Mouse (Mus musculus): ENCODE measurements around the gene Endog.
"Not testable (repeated sequence)": the region's sequence is repeated elsewhere in the genome, so short reads cannot be mapped to it uniquely, and the experiment has no call there.

Gene Endog

GRCm38 (mm10) chr2:30171371-30171996, at the start of gene Endog:
Gene Endog, plus strand, starts transcription at chr2:30171493.
- in situ Hi-C loops (cut with MboI): no loop called here

DNA sequence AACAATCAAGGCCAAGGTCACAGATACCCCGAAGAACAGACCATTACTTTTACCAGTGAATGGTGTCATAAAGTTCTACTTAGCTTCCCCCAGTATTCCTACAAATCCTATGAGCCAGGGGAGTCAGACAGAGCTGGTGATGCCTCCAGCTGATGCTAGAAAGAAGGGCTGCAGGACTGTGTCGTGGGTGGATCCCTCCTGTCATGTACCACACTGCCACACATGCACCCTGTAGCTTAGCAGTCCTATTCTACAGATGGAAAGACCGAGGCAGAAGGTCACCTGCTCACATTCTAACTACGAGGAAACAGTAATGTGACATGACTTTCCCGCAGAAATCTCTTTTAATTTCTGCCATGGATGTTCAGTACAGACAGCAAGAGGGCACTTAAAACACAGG, 48.5 kb upstream of the Endog start:
- in situ Hi-C loops (cut with MboI): no loop called here

DNA sequence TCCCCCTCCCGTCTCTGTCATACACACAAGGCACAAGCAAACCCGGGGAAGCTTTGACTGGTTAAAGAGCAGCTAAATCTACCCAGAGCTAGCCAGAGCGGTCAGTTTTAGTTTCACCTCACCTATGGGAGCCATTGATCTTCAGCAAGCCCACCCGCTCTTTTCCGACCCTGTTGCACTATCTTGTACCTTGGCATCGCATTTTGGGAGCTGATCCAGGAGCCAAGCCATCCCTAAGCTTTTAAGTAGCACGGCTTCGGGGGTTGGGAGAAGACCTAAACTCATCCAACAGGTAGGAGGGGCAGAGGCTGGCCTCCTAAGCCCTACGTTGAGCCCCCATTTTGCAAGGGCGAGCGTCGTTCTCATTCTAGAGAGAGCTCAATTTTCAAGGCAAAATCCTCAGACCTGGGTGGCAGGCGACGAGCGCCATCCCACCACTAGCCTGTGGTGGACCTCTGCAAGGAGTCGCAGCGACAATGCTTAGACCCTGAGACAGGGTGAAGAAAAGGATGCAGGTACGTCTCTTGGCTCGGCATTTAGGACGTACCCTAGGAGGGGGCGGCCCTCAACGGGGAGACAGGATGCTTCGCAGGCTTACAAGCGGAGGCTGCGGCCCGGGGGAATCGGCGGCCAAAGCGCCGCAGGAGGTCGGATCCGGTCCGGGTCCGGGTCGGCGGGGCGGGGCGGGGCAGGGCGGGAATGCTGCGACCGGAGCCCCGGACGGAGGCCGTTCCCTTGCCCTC, 47.4 kb upstream of the Endog start:
- in situ Hi-C loops (cut with MboI): no loop called here

- in situ Hi-C loops (cut with MboI): no loop called here
Observed at GRCm38 (mm10) chr2:30124472-30125274, 46.6 kb upstream of the Endog start, which contains the start of gene Zer1. Gene Zer1, minus strand, starts transcription at chr2:30124585.

GRCm38 (mm10) chr2:30128789-30129188, 42.5 kb upstream of the Endog start:
- in situ Hi-C loops (cut with MboI): no loop called here

DNA sequence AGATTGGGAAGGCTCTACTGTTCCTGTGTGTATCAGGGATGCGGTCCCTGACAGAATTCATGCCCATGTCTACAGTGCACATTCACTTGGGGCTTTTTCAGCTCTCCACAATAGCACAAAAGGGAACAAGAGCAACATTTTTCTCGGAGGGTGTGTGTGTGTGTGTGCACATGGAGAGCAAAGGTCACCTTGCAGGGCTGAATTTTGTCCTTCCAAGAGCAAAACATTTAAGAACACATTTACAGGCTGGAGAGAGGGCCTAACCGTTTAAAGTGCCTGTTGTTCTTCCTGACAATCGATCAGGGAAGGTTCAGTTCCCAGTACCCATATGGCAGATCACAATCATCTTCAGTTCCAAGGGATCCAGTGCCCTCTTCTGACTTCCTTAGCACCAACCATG, 41.1 kb upstream of the Endog start:
- in situ Hi-C loops (cut with MboI): no loop called here

DNA sequence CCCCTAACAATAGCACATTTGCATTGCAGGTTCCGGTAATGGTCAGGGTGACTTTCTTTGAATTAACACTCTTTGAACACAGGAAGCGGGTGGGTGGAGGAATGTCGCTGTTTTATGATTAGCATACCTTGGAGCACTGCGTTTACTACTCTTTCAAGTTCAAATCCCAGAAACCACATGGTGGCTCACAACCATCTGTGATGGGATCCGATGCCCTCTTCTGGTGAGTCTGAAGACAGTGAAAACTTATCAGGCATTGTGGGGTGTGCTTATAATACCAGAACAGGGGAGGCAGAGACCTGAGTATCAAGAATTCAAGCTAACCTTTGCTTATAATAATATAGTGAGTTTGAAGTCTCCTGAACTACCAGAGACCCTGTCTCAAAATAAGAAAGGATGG, 40.1 kb upstream of the Endog start:
- in situ Hi-C loops (cut with MboI): not testable (repeated sequence)

DNA sequence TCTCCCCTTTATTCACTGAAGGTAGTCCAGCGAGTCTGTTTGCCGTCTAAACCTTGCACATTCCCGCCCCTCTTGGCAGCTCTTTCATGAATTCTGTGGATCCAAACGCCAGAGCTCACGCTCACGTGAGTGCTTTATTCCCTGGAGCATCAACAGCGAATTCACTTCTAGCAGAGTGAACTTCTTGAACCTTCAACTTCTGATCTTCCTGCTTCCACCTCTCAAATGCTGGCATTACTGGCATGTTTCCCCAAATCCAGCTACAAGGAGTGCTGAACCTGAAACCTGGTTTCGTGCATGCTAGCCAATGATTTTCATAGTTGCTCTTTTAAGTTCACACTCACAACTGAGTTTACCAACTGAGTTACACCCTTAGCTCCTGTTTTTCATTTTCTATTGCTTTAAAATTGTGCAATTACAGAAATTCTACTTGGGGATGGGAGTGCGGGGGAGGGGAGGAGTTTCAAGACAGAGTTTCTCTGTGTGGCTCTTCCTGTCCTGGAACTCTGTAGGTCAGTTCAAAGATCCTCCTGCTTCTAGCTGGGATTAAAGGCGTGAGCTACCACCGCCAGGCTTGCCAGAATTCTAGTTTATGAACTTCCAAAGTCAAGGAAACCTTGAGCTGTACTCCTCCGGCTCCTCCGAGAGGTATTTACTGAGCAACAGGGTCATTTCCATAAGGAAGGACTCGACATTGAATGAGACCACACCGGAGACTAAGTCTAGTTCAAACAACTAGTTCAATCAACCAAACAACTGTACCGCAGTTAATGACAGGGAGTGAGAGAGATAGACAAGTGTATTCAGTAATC, 38.3 kb upstream of the Endog start:
- in situ Hi-C loops (cut with MboI): no loop called here

GRCm38 (mm10) chr2:30133613-30134377, 37.5 kb upstream of the Endog start, which contains the start of gene Tbc1d13:
Gene Tbc1d13, plus strand, starts transcription at chr2:30133746.
- in situ Hi-C loops (cut with MboI): no loop called here

DNA sequence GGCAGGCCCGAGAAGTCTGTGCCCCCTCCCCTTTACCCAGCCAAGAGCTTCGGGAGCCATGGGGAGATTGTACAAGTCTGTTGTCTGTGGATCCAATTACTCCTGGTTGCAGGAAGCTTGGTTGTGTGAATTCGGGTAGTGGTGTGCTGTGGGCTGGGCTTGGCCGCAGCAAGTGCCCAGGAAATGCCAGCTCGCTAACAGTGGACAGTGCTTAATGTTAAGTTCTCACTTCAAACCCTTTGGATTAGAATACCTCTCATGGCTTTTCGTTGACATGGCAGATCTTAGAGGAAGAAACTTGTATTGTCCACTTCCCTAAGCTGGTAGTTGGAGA, 36.9 kb upstream of the Endog start:
- in situ Hi-C loops (cut with MboI): no loop called here

DNA sequence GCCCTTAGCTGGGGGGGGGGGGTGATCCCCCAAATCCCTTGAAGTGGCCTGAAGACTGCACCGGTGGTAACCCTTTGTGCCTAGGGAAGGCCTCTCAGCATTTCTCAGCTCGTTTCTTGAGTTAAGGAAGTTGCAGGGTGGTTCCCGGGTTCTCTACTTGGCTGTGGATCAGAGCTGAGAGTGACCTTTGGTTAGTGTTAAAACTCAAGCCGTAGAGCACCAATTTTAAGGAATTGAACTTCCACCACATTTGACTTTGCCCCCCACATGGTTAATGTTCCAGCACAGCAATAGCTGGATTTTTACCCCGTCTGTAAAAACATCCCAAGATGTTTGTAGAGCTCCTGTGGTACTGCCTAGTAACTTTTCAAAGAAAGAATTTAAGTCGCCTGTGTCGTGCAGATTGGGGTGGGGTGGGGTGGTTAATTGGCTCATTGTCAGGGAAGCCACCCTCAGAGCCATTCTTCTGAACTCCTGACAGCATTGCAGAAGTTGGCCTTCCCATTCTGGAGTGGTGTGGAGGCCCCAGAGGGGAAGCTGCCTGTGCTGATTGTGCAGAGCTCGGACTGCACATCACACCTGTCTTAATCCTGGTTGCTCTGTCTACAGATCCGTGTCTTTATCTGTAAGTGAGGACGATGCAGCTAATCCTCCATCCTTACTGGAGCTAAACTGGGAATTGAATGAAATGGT, 36.2 kb upstream of the Endog start:
- in situ Hi-C loops (cut with MboI): no loop called here

- in situ Hi-C loops (cut with MboI): no loop called here
Observed at GRCm38 (mm10) chr2:30136458-30136857, 34.8 kb upstream of the Endog start.

DNA sequence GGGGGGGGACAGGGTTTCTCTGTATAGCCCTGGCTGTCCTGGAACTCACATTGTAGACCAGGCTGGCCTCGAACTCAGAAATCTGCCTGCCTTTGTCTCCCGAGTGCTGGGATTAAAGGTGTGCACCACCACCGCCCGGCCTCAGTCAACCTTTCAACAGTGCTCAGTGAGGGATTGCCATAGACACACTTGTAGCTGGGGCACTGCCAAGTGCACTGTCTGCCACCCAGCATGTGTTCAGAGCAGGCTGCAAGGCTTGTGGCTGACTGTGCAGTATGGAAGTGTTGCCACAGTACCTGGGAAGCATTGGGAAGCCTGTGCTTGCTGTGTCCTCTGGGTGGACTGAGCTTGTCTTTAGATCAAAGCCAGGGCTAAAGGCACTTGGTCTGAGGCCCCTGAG, 31.3 kb upstream of the Endog start:
- in situ Hi-C loops (cut with MboI): not testable (repeated sequence)

DNA sequence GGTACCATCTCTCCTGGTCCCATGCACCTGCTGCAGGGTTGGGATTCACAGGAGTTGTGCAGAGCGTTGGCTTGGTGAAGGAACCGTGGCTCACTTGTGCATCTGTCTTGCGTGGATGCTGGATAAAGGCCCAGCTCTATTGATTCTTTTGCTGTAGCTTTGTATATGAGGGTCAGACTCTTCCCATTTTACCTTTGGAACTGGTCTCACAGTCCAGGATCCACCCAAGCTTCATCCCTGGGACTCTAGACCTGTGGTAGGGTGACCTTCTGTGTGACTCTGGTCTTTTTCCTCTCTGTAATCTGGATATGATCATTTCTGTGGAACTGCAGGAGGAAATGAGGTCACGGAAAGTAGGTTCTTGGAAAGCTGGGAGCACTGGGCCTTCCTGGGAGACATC, 26.9 kb upstream of the Endog start:
- in situ Hi-C loops (cut with MboI): no loop called here

DNA sequence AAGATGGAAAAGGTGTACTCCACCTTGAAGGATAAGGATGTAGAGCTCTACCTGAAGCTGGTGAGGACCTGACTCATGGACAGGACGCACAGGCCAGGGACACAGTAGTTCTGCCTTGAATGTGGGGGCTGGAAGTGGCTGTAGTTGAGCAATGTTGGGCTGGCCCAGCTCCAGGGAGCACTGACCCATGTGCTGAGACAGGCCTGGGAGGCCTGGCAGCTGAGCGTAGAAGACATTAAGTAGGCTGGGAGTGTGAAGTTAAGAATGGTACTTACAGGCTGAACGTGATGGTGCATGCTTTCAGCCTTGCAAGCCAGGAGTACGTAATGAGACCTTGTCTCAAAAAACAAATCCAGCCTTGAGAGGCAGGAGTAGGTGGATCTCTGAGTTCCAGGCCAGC, 23.8 kb upstream of the Endog start:
- in situ Hi-C loops (cut with MboI): no loop called here

GRCm38 (mm10) chr2:30151840-30152239, 19.5 kb upstream of the Endog start:
- in situ Hi-C loops (cut with MboI): no loop called here

GRCm38 (mm10) chr2:30152616-30153015, 18.7 kb upstream of the Endog start:
- in situ Hi-C loops (cut with MboI): no loop called here

DNA sequence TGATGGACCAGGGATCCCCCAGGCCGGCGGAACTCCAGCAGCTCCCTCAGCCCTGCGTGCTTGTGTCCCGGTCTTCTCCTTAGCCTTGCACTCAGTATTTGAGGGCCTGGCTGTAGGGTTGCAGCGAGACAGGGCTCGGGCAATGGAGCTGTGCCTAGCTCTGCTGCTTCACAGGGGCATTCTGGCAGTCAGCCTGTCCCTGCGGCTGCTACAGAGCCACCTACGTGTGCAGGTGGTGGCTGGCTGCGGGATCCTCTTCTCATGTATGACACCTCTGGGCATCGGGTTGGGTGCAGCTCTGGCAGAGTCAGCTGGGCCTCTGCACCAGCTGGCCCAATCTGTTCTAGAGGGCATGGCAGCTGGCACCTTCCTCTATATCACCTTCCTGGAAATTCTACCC, 11.4 kb upstream of the Endog start:
- in situ Hi-C loops (cut with MboI): not testable (repeated sequence)

GRCm38 (mm10) chr2:30161809-30162208, 9.5 kb upstream of the Endog start:
- in situ Hi-C loops (cut with MboI): no loop called here

- in situ Hi-C loops (cut with MboI): no loop called here
Observed at GRCm38 (mm10) chr2:30164340-30164932, 6.9 kb upstream of the Endog start.

Data from mature B cell (primary cell).